Mouse (Mus musculus) brain, embryonic 14.5 days (tissue): ENCODE data around the gene LTO1. TPM values are rescaled to one million over a fixed set of nuclear protein-coding genes. Genes with fewer than 3 reads are reported as not detected.
"Not testable (repeated sequence)": the region's sequence is repeated elsewhere in the genome, so short reads cannot be mapped to it uniquely, and the experiment has no call there.

Experiments used
- DNase-seq: peaks from one replicate; pipeline ENCODE4 v3.0.0-alpha.2; 2011; ENCODE audit warnings: low read depth
- CTCF ChIP-seq: fragments of 200-500 bp; IDR thresholded peaks from 2 replicates; pipeline ENCODE4 v1.5.1; 2012; ENCODE audit warnings: inconsistent platforms, mild to moderate bottlenecking, moderate library complexity, borderline replicate concordance; ENCODE audit not compliant: insufficient read depth, insufficient read length; ENCODE audit errors: extremely low read depth
- POLR2A ChIP-seq: fragments of 200-500 bp; IDR thresholded peaks from 2 replicates; pipeline ENCODE4 v1.6.1; 2012; ENCODE audit warnings: mild to moderate bottlenecking, inconsistent platforms, borderline replicate concordance; ENCODE audit not compliant: poor library complexity, insufficient read depth, insufficient read length, severe bottlenecking; ENCODE audit errors: extremely low read depth
- polyA plus RNA-seq: library from polyadenylated mRNA; depleted of rRNA; stranded (reverse); fragments of >200 nt; gene quantifications from 2 replicates; pipeline ENCODE4 v1.2.3, GENCODE M21; 2012; rRNA removed

Gene LTO1
- polyA plus RNA-seq = 40.7 and 42.2 TPM in 2 replicates

GRCm38 (mm10) chr7:144914948-144915750, at the start of gene LTO1:
Gene LTO1 (plus strand): TSS chr7:144915100.
- TF ChIP-seq POLR2A (peak; percentile 38; the same call in 1 of the 2 replicates), CTCF (no peak)
- DNase-seq = peak; percentile 98

GRCm38 (mm10) chr7:144867161-144867560, 47.7 kb upstream of the LTO1 start:
- TF ChIP-seq POLR2A (no peak), CTCF (no peak)
- DNase-seq = no peak

GRCm38 (mm10) chr7:144867602-144868001, 47.3 kb upstream of the LTO1 start:
- no peak for TF ChIP-seq CTCF
- no peak for TF ChIP-seq POLR2A
- no peak for DNase-seq

- TF ChIP-seq CTCF = no peak
- TF ChIP-seq POLR2A = no peak
- DNase-seq = no peak
These were observed 42.5 kb upstream of the LTO1 start for GRCm38 (mm10) chr7:144872420-144872819.

- no peak for DNase-seq
- TF ChIP-seq POLR2A (no peak), CTCF (no peak)
These were observed 41.7 kb upstream of the LTO1 start for GRCm38 (mm10) chr7:144873160-144873559.

GRCm38 (mm10) chr7:144874226-144874625, 40.7 kb upstream of the LTO1 start:
- no peak for DNase-seq
- TF ChIP-seq CTCF = no peak
- no peak for TF ChIP-seq POLR2A

GRCm38 (mm10) chr7:144878401-144878800, 36.5 kb upstream of the LTO1 start:
- TF ChIP-seq POLR2A (no peak), CTCF (no peak)
- no peak for DNase-seq

GRCm38 (mm10) chr7:144883106-144883505, 31.8 kb upstream of the LTO1 start:
- peak; percentile 41 for DNase-seq
- TF ChIP-seq CTCF (no peak), POLR2A (no peak)

- no peak for DNase-seq
- TF ChIP-seq CTCF (peak; percentile 24; the same call in 1 of the 2 replicates), POLR2A (no peak)
These were observed 27.2 kb upstream of the LTO1 start for GRCm38 (mm10) chr7:144887672-144888071.

GRCm38 (mm10) chr7:144888564-144889299, 26.2 kb upstream of the LTO1 start:
- TF ChIP-seq POLR2A (no peak), CTCF (no peak)
- peak; percentile 25 for DNase-seq

- not testable (repeated sequence) for DNase-seq
These were observed 24.2 kb upstream of the LTO1 start for GRCm38 (mm10) chr7:144890661-144891060.

- DNase-seq = no peak
- no peak for TF ChIP-seq POLR2A
- TF ChIP-seq CTCF = no peak
These were observed 23.0 kb upstream of the LTO1 start for GRCm38 (mm10) chr7:144891863-144892262.

GRCm38 (mm10) chr7:144892322-144892721, 22.6 kb upstream of the LTO1 start:
- DNase-seq = no peak
- TF ChIP-seq POLR2A = no peak
- TF ChIP-seq CTCF = no peak
